Mouse (Mus musculus): Measurements from ENCODE around the gene Tmem129.

DNA sequence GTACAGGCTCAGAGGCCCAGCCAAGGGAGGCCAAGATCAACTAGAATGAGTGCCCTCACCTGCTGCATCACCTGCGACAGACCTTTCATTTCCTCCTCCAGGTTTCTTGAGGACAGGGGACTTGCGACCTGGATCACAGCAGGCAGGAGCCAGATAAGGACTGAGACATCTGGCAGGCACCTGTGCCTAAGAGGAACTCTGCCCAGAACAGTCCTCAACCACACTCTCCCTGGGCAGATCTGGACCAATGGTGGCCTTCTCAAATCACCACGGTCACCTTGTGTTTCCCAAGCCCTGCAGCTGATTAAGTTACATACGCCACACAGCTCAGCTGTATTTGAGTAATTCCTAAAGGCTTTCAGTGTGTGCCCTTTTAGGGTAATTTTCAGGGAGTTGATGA, 27.6 kb downstream of the Tmem129 start:
- TF ChIP-seq GATA1 (IDR thresholded peaks at IDR 0.05; ENCODE audit: borderline replicate concordance, low read length), result no peak
- no peak for TF ChIP-seq FLI1 (IDR thresholded peaks at IDR 0.05; ENCODE audit: low read length)

Data from megakaryocyte, embryonic 14.5 days (primary cell).